Mouse (Mus musculus) left cerebral cortex, adult 2 months (tissue): ENCODE measurements around the gene Cpsf4. TPM values are rescaled to one million over a fixed set of nuclear protein-coding genes. Genes with fewer than 3 reads are reported as not detected.
"Not testable (repeated sequence)": the region's sequence is repeated elsewhere in the genome, so short reads cannot be mapped to it uniquely, and the experiment has no call there.

Experiments used
- DNase-seq, 2 experiments: peaks; one replicate each; pipeline ENCODE4 v3.0.0; 2021 to 2022; ENCODE audit warnings: low spot score in 2 of 2, mixed read lengths in 1 of 2; ENCODE audit errors: extremely low spot score in 1 of 2
- H3K27ac ChIP-seq: fragments of 200-600 bp; 2 replicates; pipeline ENCODE4 v1.8.1; 2022
- H3K4me3 ChIP-seq: fragments of 200-600 bp; 2 replicates; pipeline ENCODE4 v1.8.1; 2022
- CTCF ChIP-seq: fragments of 200-600 bp; IDR thresholded peaks from 2 replicates; pipeline ENCODE4 v1.8.1; 2022; ENCODE audit warnings: antibody characterized with exemption, mild to moderate bottlenecking, moderate library complexity
- intact Hi-C: fragments of 180-260 bp; cut with DNase I; formaldehyde crosslinking; loops from one replicate; pipeline ENCODE4 v1.15.1; 2025
- total RNA-seq, 2 experiments: library from RNA; stranded (reverse); gene quantifications; 2 replicates each; pipeline ENCODE4 v1.2.3; 2021

Gene Cpsf4
- total RNA-seq, 2 experiments from 2014 or later = 25.6 to 26.0 TPM

DNA sequence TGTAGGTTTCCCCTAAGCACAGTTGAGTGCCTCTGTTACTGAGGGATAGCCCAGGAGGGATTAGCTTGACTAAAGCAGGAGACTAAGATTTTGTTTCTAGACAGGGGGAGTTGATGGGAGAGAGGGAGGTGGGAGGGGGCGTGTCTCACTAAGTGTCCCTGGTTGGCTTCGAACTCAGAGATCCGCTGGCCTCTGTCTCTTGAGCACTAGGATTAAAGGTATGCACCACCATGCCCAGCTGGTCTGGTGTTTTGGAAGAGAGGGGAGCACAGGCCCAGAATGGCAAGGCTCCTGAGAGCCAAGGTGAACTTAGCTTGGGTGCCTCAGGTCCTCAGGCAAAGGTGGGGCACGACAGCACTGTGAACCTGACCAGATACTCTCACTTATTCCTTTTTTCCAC is 44.3 kb downstream of the Cpsf4 start:
- TF ChIP-seq CTCF = no peak
- no peak for DNase-seq
- intact Hi-C loops = no loop called here
- no peak overlapping the region for H3K27ac ChIP-seq
- no peak overlapping the region for H3K4me3 ChIP-seq

DNA sequence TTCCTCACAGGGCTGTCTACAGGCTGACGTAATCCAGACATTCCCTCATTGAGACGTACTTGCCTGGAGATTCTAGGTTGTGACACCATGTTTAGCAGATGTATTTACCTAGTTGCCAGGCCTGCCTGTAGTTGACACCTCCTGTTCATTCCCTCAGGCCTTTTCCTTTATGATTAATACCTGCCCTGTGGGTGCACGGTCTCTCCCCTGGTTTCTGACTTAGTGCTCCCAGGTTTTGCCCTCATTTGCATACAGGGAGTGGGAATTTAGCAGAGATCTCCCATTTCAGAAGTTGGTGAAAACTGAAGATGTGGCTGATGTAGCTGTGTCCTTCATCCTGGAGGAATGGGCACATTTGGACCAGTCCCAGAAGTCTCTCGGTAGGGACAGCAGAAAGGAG is 45.2 kb downstream of the Cpsf4 start:
- intact Hi-C loops = no loop called here
- no peak for DNase-seq

GRCm38 (mm10) chr5:145213505-145213904 is 46.5 kb downstream of the Cpsf4 start:
- no peak overlapping the region for H3K4me3 ChIP-seq
- no peak overlapping the region for H3K27ac ChIP-seq
- no peak for TF ChIP-seq CTCF
- DNase-seq = no peak
- intact Hi-C loops = no loop called here

More for the DNA sequence above, 45.2 kb downstream of the Cpsf4 start:
- TF ChIP-seq CTCF = no peak
- Histone ChIP-seq H3K4me3 (no peak overlapping the region), H3K27ac (no peak overlapping the region)

DNA sequence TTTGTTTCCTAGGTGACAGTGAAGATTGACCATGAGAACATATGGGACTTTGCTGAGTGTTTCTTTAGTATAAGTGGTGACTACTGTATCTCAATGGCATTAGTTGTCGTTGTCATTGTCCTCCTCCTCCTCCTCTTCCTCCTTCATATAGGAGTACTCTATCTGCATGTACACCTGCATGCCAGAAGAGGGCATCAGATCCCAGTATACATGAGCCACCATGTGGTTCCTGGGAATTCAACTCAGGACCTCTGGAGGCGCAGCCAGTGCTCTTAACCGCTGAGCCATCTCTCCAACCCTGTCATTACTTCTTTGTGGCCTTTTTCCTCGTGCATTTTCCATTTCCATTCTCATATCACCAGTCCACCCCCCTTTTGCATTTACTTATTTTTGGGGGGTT is 47.7 kb downstream of the Cpsf4 start:
- TF ChIP-seq CTCF = peak; percentile 50
- intact Hi-C loops = no loop called here
- H3K27ac ChIP-seq = no peak overlapping the region

DNA sequence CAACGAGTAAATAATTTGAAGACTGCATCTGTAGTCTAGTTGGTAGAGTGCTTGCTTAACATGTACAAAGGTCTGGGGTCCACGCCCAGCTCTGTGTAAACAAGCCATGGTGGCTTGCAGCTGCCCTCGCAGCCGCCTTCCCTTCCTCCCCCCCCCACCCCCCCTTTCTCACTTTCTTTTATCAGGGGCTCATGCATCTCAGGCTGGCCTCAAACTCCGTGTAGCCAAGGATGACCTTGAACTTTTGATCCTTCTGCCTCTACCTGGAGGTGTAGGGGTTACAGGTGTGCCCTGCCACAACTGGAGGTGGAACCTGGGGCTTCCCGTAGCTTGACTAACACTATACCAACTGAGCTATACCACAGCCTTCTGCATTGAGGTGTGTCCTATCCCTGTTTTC is 50.7 kb downstream of the Cpsf4 start:
- Histone ChIP-seq H3K4me3 (no peak overlapping the region), H3K27ac (no peak overlapping the region)
- intact Hi-C loops = no loop called here
- DNase-seq = no peak
- no peak for TF ChIP-seq CTCF

More for the DNA sequence above, 47.7 kb downstream of the Cpsf4 start:
- no peak overlapping the region for H3K4me3 ChIP-seq
- DNase-seq = no peak

GRCm38 (mm10) chr5:145218206-145218605 is 51.2 kb downstream of the Cpsf4 start:
- DNase-seq = no peak
- no peak overlapping the region for H3K4me3 ChIP-seq
- intact Hi-C loops = no loop called here
- no peak for TF ChIP-seq CTCF
- H3K27ac ChIP-seq = no peak overlapping the region

GRCm38 (mm10) chr5:145218671-145219070 is 51.7 kb downstream of the Cpsf4 start:
- no peak for TF ChIP-seq CTCF
- H3K4me3 ChIP-seq = no peak overlapping the region
- intact Hi-C loops = no loop called here
- DNase-seq = no peak
- H3K27ac ChIP-seq = no peak overlapping the region

GRCm38 (mm10) chr5:145219981-145220380 is 53.0 kb downstream of the Cpsf4 start:
- intact Hi-C loops = no loop called here
- TF ChIP-seq CTCF = no peak
- no peak overlapping the region for H3K4me3 ChIP-seq
- H3K27ac ChIP-seq = no peak overlapping the region
- no peak for DNase-seq

DNA sequence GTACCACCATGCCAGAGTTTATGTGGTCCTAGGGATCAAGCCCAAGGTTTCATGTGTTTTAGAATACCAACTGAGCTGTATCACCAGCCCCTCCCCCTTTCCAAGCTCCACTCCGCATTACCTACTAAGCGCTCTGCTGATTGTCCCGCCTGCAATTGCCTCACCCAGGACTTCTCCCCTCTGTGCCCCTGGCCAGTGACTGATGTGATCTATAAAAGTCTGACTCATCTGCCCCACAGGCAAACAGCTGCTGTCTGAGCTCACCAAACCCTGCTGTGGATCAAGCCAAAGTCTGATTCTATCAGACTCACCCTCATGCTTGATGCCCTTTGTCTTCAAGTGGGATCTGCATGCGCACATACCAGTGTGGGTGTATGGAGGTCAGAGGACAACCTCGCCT is 55.8 kb downstream of the Cpsf4 start:
- TF ChIP-seq CTCF = no peak
- Histone ChIP-seq H3K4me3 (no peak overlapping the region), H3K27ac (no peak overlapping the region)
- intact Hi-C loops = no loop called here
- DNase-seq = no peak

- Histone ChIP-seq H3K4me3 (no peak overlapping the region), H3K27ac (no peak overlapping the region)
- no peak for TF ChIP-seq CTCF
- no peak for DNase-seq
- intact Hi-C loops = no loop called here
These were observed 56.4 kb downstream of the Cpsf4 start for GRCm38 (mm10) chr5:145223395-145223794.

- Histone ChIP-seq H3K4me3 (no peak overlapping the region), H3K27ac (no peak overlapping the region)
- intact Hi-C loops = no loop called here
- DNase-seq = no peak
- TF ChIP-seq CTCF = no peak
These were observed 59.4 kb downstream of the Cpsf4 start for GRCm38 (mm10) chr5:145226453-145226852.

DNA sequence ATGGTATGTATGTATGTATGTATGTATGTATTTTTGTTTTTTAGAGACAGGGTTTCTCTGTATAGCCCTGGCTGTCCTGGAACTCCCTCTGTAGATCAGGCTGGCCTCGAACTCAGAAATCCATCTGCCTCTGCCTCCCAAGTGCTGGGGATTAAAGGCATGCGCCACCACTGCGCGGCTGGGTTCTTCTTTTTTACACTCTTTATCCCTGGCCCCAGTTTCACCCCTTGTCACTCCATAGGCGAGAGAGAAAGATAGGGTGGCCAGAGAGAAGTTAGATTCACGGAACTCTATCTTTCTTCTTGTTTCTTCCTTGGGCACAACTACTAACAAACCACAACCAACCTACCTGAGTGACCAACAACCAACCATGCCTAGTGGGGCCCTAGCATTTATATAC is 62.3 kb downstream of the Cpsf4 start:
- not testable (repeated sequence) for DNase-seq

DNA sequence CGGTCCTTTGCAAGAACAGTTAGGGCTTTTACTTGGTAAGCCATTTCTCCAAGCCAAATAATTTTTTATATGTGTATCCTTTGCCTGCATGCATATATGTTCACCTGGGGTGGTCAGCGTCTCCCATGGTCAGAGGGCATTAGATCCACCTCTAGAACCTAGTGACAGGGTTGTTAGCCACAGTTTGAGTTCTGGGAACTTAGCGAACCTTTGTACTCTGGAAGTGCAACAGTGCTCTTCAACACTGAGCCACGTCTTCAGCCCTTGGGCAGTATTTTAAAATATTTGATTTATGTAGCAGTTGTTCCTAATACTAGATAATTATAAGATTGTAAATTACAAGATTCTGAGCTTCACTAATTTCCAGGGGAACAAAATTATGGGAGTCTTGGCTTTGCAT is 63.6 kb downstream of the Cpsf4 start:
- intact Hi-C loops = loop anchor here (1.0 to 2.0 kb wide), 2 partner anchors 26 to 50 kb away; partner anchors contain the start of genes Zkscan5 and Zscan25
- Histone ChIP-seq H3K4me3 (peak overlapping the region; percentile 81), H3K27ac (peak overlapping the region; percentile 97)
- DNase-seq = no peak
- TF ChIP-seq CTCF = no peak

More for the DNA sequence above, 62.3 kb downstream of the Cpsf4 start:
- H3K27ac ChIP-seq, intact Hi-C loops, H3K4me3 ChIP-seq: not testable (repeated sequence)
